Mouse (Mus musculus) layer of hippocampus, adult 8-10 months (tissue): ENCODE results near the gene Amd1. TPM values are rescaled to one million over a fixed set of nuclear protein-coding genes. Genes with fewer than 3 reads are reported as not detected.

Experiments
- DNase-seq, 2 experiments: peaks; one replicate each; pipeline ENCODE4 v3.0.0; 2022; ENCODE audit warnings: low spot score in 2 of 2
- total RNA-seq, 4 experiments: library from RNA; stranded (reverse); gene quantifications; 2 replicates each; pipeline ENCODE4 v1.2.4; 2022

Gene Amd1
- total RNA-seq, 4 experiments from 2014 or later = 72.0 to 95.1 (median 79.5) TPM

DNA sequence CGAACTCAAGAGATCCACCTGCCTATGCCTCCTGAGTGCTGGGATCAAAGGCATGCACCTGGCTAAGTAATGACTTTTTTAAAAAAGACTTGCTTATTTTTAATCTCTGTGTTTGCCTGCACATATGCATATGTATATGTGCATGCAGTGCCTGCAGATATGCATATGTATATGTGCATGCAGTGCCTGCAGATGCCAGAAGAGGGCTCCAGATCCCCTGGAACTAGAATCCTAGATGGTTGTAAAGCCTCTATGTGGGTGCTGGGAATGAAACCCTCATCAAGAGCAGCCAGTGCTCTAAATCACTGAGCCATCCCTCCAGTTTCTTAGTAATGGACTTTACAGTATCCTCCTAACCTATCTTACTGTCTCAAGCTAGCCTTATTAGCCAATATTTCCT is 4.0 kb upstream of the Amd1 start:
- no peak for DNase-seq

- DNase-seq = peak in 1 of 2 experiments; percentile 16
Measured at GRCm38 (mm10) chr10:40301181-40302075, 558 bp downstream of the Amd1 start.

GRCm38 (mm10) chr10:40300648-40301171 is 1.3 kb downstream of the Amd1 start:
- DNase-seq = peak; percentile 83 to 87

GRCm38 (mm10) chr10:40292640-40293039 is 9.3 kb downstream of the Amd1 start:
- DNase-seq = no peak

- DNase-seq = no peak
Measured at GRCm38 (mm10) chr10:40286767-40287166, 15.2 kb downstream of the Amd1 start.

DNA sequence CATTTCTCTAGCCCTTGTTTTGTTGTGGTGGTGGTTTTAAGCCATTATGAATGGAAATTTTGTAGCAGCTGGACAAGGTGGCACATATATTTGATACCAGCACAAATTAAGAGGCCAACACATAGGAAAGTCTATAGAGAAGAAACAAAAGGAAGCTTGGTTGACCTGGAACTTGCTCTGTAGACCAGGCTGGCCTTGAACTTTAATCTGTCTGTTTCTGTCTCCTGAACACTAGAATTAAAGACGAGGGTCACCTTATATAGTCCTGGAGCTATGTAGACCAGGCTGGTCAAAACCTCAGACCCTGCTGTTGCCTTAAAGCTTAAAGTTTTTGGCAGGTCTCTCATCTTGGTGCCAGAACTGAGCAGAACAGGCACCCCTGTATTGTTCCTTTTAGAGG is 16.4 kb downstream of the Amd1 start:
- no peak for DNase-seq

DNA sequence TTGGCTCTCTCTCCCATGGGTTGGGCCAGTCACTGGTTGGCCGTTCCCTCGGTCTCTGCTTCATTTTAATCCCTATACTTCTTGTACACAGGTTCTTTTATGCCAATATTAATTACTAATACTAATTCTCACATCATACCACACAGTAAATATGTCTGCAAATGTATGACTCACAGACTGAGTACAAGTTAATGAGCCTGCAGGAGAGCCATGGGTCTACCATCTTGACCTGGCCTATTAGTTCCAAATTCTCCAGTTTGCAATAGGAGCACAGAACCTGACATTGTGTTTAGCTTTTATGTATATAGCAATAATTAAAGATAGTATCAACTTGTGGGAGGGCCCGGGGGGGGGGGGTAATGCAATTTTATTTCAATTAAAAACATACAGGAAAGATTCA is 17.0 kb downstream of the Amd1 start:
- no peak for DNase-seq

GRCm38 (mm10) chr10:40284179-40284831 is 17.7 kb downstream of the Amd1 start:
- peak; percentile 31 to 39 for DNase-seq

- no peak for DNase-seq
Measured at GRCm38 (mm10) chr10:40283636-40284035, 18.4 kb downstream of the Amd1 start.

DNA sequence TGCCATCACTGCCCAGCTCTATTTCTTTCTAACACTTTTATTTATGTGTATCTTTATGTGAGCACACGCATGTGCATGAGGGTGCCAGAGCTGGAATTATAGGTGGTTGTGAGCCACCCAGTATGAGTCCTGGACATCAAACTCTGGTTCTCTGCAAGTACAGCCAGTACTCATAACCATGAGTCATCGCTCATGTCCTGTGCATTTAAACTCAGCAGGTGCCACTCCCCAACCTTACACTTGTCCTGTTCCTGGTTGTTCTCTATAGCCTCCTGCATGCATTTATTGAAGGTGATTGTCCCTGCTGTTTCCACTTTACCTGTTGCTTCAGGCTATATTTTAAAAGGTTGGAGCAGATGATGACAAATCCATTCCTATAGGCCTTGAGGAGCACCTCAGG is 20.4 kb downstream of the Amd1 start:
- no peak for DNase-seq

GRCm38 (mm10) chr10:40278317-40278716 is 23.7 kb downstream of the Amd1 start:
- no peak for DNase-seq

- no peak for DNase-seq
Measured at GRCm38 (mm10) chr10:40275991-40276390, 26.0 kb downstream of the Amd1 start.

- DNase-seq = no peak
Measured at GRCm38 (mm10) chr10:40273938-40274337, 28.0 kb downstream of the Amd1 start.

- DNase-seq = no peak
Measured at GRCm38 (mm10) chr10:40271216-40271615, 30.8 kb downstream of the Amd1 start.

GRCm38 (mm10) chr10:40264920-40265319 is 37.1 kb downstream of the Amd1 start:
- DNase-seq = no peak

DNA sequence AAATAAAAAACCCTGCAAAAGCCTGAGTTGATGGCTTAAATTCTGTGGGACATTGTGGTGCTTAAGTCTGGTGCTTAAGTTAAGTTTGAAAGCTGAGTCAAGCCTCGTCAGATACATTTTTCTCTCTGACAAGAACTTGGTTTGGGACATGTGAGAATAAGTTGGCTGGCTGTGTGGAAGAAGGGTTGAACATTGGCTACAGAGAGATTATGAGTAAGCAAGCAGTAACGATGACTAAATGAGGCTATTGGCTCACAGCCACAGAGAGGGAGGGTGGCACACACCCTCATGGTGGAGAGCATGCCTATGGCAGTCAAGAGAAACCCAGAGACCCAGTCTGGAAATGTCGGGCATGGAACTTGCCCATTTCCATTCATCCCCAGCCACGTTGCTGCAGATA is 38.3 kb downstream of the Amd1 start:
- no peak for DNase-seq

DNA sequence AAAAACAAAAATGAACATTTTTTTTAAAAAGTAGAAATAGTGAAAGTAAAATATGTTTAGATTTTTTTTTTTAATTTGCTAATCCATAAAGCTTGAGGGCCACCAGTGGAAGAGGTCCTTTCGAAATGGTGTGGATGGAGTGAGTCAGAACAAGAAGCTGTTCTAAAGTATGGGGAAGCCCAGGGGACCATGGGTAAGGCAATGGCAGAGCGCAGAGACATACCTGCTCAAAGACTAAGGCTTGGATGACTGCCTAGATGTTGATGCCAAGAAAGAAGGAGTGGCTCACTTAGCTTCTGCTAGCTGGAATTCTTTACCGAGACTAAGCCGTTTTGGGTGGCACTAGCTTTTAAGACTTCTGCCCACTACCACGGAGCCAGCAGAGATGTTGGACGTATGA is 39.8 kb downstream of the Amd1 start:
- no peak for DNase-seq

GRCm38 (mm10) chr10:40260305-40260704 is 41.7 kb downstream of the Amd1 start:
- no peak for DNase-seq

GRCm38 (mm10) chr10:40259542-40259941 is 42.4 kb downstream of the Amd1 start:
- no peak for DNase-seq

DNA sequence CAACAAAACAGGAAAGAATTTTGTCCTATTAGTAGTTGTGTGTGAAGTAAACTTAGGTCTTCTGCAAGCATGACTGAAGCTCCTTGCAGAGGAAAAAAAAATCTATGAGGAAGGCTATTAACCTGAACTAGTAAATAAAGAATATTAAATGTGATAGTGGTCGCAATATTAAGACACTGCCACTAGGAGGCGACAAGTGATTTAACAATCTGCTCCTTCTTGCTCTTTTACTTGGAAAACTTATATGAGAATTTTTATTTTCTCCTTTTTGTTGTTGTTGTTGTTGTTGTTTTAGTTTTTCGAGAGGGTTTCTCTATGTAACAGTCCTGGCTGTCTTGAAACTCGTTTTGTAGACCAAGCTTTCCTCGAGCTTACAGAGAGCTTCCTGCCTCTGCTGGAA is 43.0 kb downstream of the Amd1 start:
- DNase-seq = peak; percentile 29 to 41

GRCm38 (mm10) chr10:40258401-40258966 is 43.5 kb downstream of the Amd1 start:
- DNase-seq = peak; percentile 50 to 60
